Comparison of ENCODE assay signal across 9 mouse cellular contexts in the genomic region with DNA sequence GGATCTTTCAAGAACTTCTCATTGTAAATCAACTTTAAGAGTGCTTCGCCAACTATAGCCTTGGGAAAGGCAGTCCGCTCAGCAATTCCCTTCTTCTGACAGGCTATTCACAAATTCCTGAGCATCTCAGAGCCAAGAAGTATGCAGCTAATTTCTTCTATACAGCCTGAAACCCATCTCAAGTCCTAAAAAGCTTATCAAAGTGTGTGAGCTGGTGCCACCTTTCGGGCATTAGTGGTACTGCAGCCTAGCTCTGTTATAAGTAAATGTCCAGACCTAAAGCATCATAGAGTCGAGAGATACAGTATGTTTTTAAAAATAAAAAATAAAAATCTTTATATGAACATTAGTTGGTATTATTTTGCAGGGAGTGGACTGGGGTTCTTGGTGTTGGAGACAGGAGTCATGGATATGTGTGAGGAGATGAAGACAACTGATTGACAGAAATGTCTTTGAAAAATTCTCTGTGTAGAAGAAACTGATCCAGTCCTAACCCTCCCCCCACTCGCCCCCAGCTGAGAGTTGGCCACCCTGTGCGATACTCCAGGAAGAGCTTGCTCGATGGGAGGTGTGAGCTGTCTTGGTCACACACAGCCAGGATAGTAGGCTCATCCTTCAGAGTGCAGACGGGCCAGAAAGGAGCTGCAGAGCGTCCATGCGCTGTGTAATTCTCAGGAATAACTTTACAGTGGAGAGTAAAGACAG. TPM values are rescaled to one million over a fixed set of nuclear protein-coding genes. Genes with fewer than 3 reads are reported as not detected.
DNase-seq lines count a peak whose midpoint lies in the region; ATAC-seq and TF ChIP-seq lines count a peak whose summit lies in the region.
"Had no signal": no experiment of that assay in that cellular context is flagged by ENCODE, and none has a peak within 500 bp of the region (broad histone marks: within the 10 kb centered on the region; RNA-seq: fewer than 3 reads in every experiment).

No protein-coding gene starts in this region.

- H3K9ac ChIP-seq in ES-E14 (ENCODE audit: insufficient read depth, low read depth, low read length, poor library complexity, severe bottlenecking) = no peak overlapping the region
- no peak overlapping the region for H3K9ac ChIP-seq in lung, embryonic 14.5 days
- H3K9ac ChIP-seq: heart, embryonic 15.5 days had no signal

- no peaks in the 10 kb centered on the region for H3K4me1 ChIP-seq in ES-E14 (ENCODE audit: control insufficient read depth in 2 of 2, insufficient read depth in 2 of 2, low read length in 2 of 2, poor library complexity in 1 of 2)
- H3K4me1 ChIP-seq in lung, embryonic 14.5 days (ENCODE audit: insufficient read depth) = no peaks in the 10 kb centered on the region

- no peak overlapping the region for H3K27ac ChIP-seq in ES-E14 (ENCODE audit: insufficient read depth, low read depth, low read length, poor library complexity, severe bottlenecking)
- no peak overlapping the region for H3K27ac ChIP-seq in lung, embryonic 14.5 days (ENCODE audit: low read depth)
- H3K27ac ChIP-seq: heart, embryonic 15.5 days had no signal

- H3K9me3 ChIP-seq in ES-E14 (ENCODE audit: control insufficient read depth, insufficient read depth, low read depth, low read length) = no peaks in the 10 kb centered on the region
- H3K9me3 ChIP-seq in lung, embryonic 14.5 days (ENCODE audit: low read depth, low read length) = no peaks in the 10 kb centered on the region
- H3K9me3 ChIP-seq: heart, embryonic 15.5 days had no signal

- H3K4me2 ChIP-seq in lung, embryonic 14.5 days = no peak overlapping the region
- H3K4me2 ChIP-seq: heart, embryonic 15.5 days had no signal

- DNase-seq in ES-E14 (ENCODE audit: low read depth, low spot score) = peak; percentile 69
- DNase-seq in adrenal gland, adult 8-10 months = peak; percentile 18
- peak; percentile 22 for DNase-seq in embryo, embryonic 11.5 days (ENCODE audit: low read depth, low spot score)
- DNase-seq in large intestine, adult 2 months (ENCODE audit: low read depth, low spot score) = peak; percentile 31
- peak; percentile 93 for DNase-seq in lung, embryonic 14.5 days
- DNase-seq in ovary, postnatal 36 days (ENCODE audit: low spot score) = peak; percentile 55
- DNase-seq in thymus, postnatal 4 days = peak; percentile 65

- TF ChIP-seq CTCF in lung, embryonic 14.5 days (IDR thresholded peaks at IDR 0.05; ENCODE audit: low read depth) = peak; percentile 91

- in situ Hi-C loops in ES-E14 (cut with MboI; ENCODE audit: low sequenced_read_pairs in 2 of 2, unreplicated experiment in 2 of 2) = loop anchor here in 1 of 2 experiments (10.0 kb wide), 1 partner anchor 370 kb away; no protein-coding TSS in a partner anchor

- no peak overlapping the region for H3K4me3 ChIP-seq in ES-E14 (ENCODE audit: insufficient read depth in 1 of 2, low read depth in 1 of 2, low read length in 2 of 2, poor library complexity in 1 of 2, severe bottlenecking in 1 of 2)
- H3K4me3 ChIP-seq in lung, embryonic 14.5 days (ENCODE audit: low read depth, low read length) = no peak overlapping the region
- H3K4me3 ChIP-seq: heart, embryonic 15.5 days had no signal

- H3K36me3 ChIP-seq in ES-E14 (ENCODE audit: control insufficient read depth, insufficient read depth, low read length, poor library complexity, severe bottlenecking) = no peaks in the 10 kb centered on the region
- H3K36me3 ChIP-seq in lung, embryonic 14.5 days (ENCODE audit: insufficient read depth) = no peaks in the 10 kb centered on the region
- H3K36me3 ChIP-seq: heart, embryonic 15.5 days had no signal

- H3K27me3 ChIP-seq in lung, embryonic 14.5 days (ENCODE audit: insufficient read depth, low read length) = no peaks in the 10 kb centered on the region
- H3K27me3 ChIP-seq: heart, embryonic 15.5 days had no signal

- 61% methylated on average over 10 of the region's 10 CpGs for WGBS in large intestine, adult 2 months
- 55% methylated on average over 10 of the region's 10 CpGs for WGBS in lung, embryonic 14.5 days

- peak; percentile 83 for ATAC-seq in granulocyte monocyte progenitor cell, adult 5-6 weeks (replicated peaks; ENCODE audit: poor library complexity, severe bottlenecking)
- peak; percentile 67; the same call in 1 of the 2 replicates for ATAC-seq in lung, embryonic 14.5 days (ENCODE audit: insufficient read depth)

TF ChIP-seq in ES-E14, 5 proteins besides CTCF, POLR2A, EP300 and RAD21:
- TF ChIP-seq HCFC1 (IDR thresholded peaks at IDR 0.05; ENCODE audit: borderline replicate concordance, insufficient read depth, low read length) (no peak), ZC3H11A (IDR thresholded peaks at IDR 0.05; ENCODE audit: borderline replicate concordance, low read depth, low read length) (peak; percentile 89), ZNF384 (IDR thresholded peaks at IDR 0.05; ENCODE audit: low read depth, low read length) (no peak), CHD2 (IDR thresholded peaks at IDR 0.05; ENCODE audit: low read depth, low read length) (no peak), MAFK (IDR thresholded peaks at IDR 0.05; ENCODE audit: insufficient read depth, low read depth, low read length) (no peak)

RNA-seq across cellular contexts. Expression of a gene that starts 56.4 kb away (rescaled TPM):
- total RNA-seq in ES-E14 (2012; rRNA removed) = 52.5 and 72.3 TPM in 2 replicates
- total RNA-seq in adrenal gland, adult 8-10 months (2022) = 10 to 100 TPM; 61.7 to 72.4 (median 68.6) TPM
- 16.5 and 22.8 TPM in 2 replicates for total RNA-seq in granulocyte monocyte progenitor cell, adult 5-6 weeks (2014; fragmentation: Nextera tagmentation)
- total RNA-seq in granulocyte monocyte progenitor cell, adult 5-6 weeks (2017) = 21.4 and 26.3 TPM in 2 replicates
- 34.7 and 35.6 TPM in 2 replicates for polyA plus RNA-seq in large intestine, adult 2 months (2012; rRNA removed)
- 98.3 and 113 TPM in 2 replicates for polyA plus RNA-seq in lung, embryonic 14.5 days (2014; fragmentation: Nextera tagmentation; extraction: Ambion mirVana)

Comparison
In these comparisons a context has a peak if more than half of its experiments do, and no peak if none do; other contexts are left out.
1. DNase-seq: peak in every context shown above with its lines; median percentile 93 in lung, embryonic 14.5 days; 69 in ES-E14; 65 in thymus, postnatal 4 days; 55 in ovary, postnatal 36 days; 31 in large intestine, adult 2 months; 22 in embryo, embryonic 11.5 days; 18 in adrenal gland, adult 8-10 months.